Mouse (Mus musculus) MEL (cell line): Measurements from ENCODE around the gene Ptms.

Source experiments
- BHLHE40 ChIP-seq: IDR thresholded peaks from 2 replicates; pipeline ENCODE4 v1.6.1; 2012; ENCODE audit warnings: low read depth, mild to moderate bottlenecking, inconsistent platforms, low read length, improper control_type of control experiment, borderline replicate concordance
- CHD2 ChIP-seq: IDR thresholded peaks from 2 replicates; pipeline ENCODE4 v1.6.1; 2011; ENCODE audit warnings: low read length, improper control_type of control experiment
- CTCF ChIP-seq, 3 experiments: IDR thresholded peaks in 2 of 3; conservative IDR thresholded peaks in 1 of 3; 2 replicates each; pipeline ENCODE4 v1.5.1; 2011 to 2012; ENCODE audit warnings: low read length in 3 of 3, low read depth in 2 of 3, mild to moderate bottlenecking in 2 of 3, improper control_type of control experiment in 1 of 3, inconsistent platforms in 1 of 3, mixed read lengths in 1 of 3, moderate library complexity in 1 of 3; ENCODE audit not compliant: control insufficient read depth in 1 of 3, insufficient read depth in 1 of 3, poor library complexity in 1 of 3, severe bottlenecking in 1 of 3
- EP300 ChIP-seq, 2 experiments: IDR thresholded peaks; 2 replicates each; pipeline ENCODE4 v1.6.1; 2011; ENCODE audit warnings: improper control_type of control experiment in 2 of 2, low read length in 2 of 2, low read depth in 1 of 2, mild to moderate bottlenecking in 1 of 2
- GATA1 ChIP-seq: IDR thresholded peaks from 2 replicates; pipeline ENCODE4 v1.6.1; 2011; ENCODE audit warnings: low read depth, low read length, improper control_type of control experiment
- HCFC1 ChIP-seq: IDR thresholded peaks from 2 replicates; pipeline ENCODE4 v1.6.1; 2012; ENCODE audit warnings: low read depth, mild to moderate bottlenecking, inconsistent platforms, low read length, improper control_type of control experiment, moderate library complexity
- MAFK ChIP-seq: IDR thresholded peaks from 2 replicates; pipeline ENCODE4 v1.6.1; 2011; ENCODE audit warnings: low read depth, mild to moderate bottlenecking, low read length, improper control_type of control experiment, borderline replicate concordance
- MEF2A ChIP-seq: IDR thresholded peaks from 2 replicates; pipeline ENCODE4 v1.6.1; 2014; ENCODE audit warnings: low read depth, mild to moderate bottlenecking, inconsistent platforms, low read length, improper control_type of control experiment; ENCODE audit not compliant: poor library complexity, insufficient replicate concordance, severe bottlenecking; ENCODE audit errors: extremely low read depth
- MYB ChIP-seq: IDR thresholded peaks from 2 replicates; pipeline ENCODE4 v1.6.1; 2011; ENCODE audit warnings: mild to moderate bottlenecking, low read depth, low read length, improper control_type of control experiment
- NRF1 ChIP-seq: IDR thresholded peaks from 2 replicates; pipeline ENCODE4 v1.6.1; 2014; ENCODE audit warnings: low read depth, mild to moderate bottlenecking, inconsistent platforms, low read length, improper control_type of control experiment, moderate library complexity; ENCODE audit not compliant: poor library complexity, insufficient read depth, severe bottlenecking
- POLR2A ChIP-seq, 2 experiments: IDR thresholded peaks; 2 replicates each; pipeline ENCODE4 v1.6.1; 2011 to 2012; ENCODE audit warnings: low read length in 2 of 2, mild to moderate bottlenecking in 2 of 2, control low read depth in 1 of 2, improper control_type of control experiment in 1 of 2, low read depth in 1 of 2, moderate library complexity in 1 of 2; ENCODE audit not compliant: control insufficient read depth in 1 of 2, insufficient read depth in 1 of 2, poor library complexity in 1 of 2
- RCOR1 ChIP-seq: IDR thresholded peaks from 2 replicates; pipeline ENCODE4 v1.6.1; 2012; ENCODE audit warnings: low read depth, mild to moderate bottlenecking, inconsistent platforms, low read length, improper control_type of control experiment
- USF1 ChIP-seq: IDR thresholded peaks from 2 replicates; pipeline ENCODE4 v1.6.1; 2014; ENCODE audit warnings: low read depth, mild to moderate bottlenecking, inconsistent platforms, low read length, improper control_type of control experiment, moderate library complexity

DNA sequence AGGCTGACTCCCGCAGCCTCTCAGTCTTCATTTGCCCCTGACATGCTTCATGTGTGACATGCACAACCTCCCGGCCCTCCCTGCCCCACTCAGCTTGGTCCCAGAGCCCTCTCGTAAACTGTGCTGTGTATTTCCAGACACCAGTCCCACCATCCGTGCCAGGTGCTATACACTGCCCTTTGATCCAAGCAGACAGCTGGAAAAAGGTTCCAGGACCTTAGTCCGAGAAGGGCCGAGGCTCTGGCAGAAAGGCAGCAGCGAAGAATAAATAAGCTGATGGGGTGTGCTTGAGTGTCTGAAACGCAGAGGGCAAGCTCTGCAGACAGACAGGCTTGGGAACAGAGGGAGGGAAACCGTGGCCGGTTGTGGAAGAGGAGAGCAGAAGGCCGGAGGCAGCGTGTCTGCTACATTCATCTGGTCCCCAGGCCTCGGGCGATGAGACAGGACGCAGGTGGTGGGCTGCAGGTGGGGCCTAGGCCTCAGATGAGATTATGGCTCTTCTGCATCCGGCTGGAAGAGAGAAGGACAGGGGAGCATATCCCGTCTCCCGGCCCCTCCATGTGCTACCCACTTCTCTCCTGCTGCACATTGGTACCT, 54.0 kb downstream of the Ptms start:
- TF ChIP-seq GATA1 = no peak
- TF ChIP-seq EP300 (IDR thresholded peaks at IDR 0.05; ENCODE audit: low read depth in 1 of 2, low read length in 2 of 2) = no peak
- TF ChIP-seq NRF1 = no peak
- TF ChIP-seq CTCF (IDR thresholded peaks at IDR 0.05 in 2 of 3, conservative IDR thresholded peaks at IDR 0.05 in 1 of 3; ENCODE audit: control insufficient read depth in 1 of 3, insufficient read depth in 1 of 3, low read depth in 2 of 3, low read length in 3 of 3, poor library complexity in 1 of 3, severe bottlenecking in 1 of 3) = no peak
- TF ChIP-seq MAFK = no peak
- TF ChIP-seq POLR2A (IDR thresholded peaks at IDR 0.05; ENCODE audit: control insufficient read depth in 1 of 2, insufficient read depth in 1 of 2, low read depth in 1 of 2, low read length in 2 of 2, poor library complexity in 1 of 2) = no peak
- no peak for TF ChIP-seq RCOR1
- TF ChIP-seq CHD2 = no peak
- TF ChIP-seq MYB = no peak
- no peak for TF ChIP-seq MEF2A
- TF ChIP-seq BHLHE40 = no peak
- no peak for TF ChIP-seq HCFC1
- TF ChIP-seq USF1 = no peak
